Mouse (Mus musculus) left cerebral cortex, adult 9 months (tissue): ENCODE measurements at regions not wholly inside any gene's neighbourhood (a gene's known extent, or its start where the extent isn't known, plus 50 kb on each side); places are given as distances from the start of the nearest gene placed in this dataset.
A peak's percentile ranks its signal among the peaks of the same experiment; 100 is the strongest.

Source experiments
- DNase-seq, 2 experiments: peaks; one replicate each; pipeline ENCODE4 v3.0.0; 2022; ENCODE audit warnings: low spot score in 2 of 2

DNA sequence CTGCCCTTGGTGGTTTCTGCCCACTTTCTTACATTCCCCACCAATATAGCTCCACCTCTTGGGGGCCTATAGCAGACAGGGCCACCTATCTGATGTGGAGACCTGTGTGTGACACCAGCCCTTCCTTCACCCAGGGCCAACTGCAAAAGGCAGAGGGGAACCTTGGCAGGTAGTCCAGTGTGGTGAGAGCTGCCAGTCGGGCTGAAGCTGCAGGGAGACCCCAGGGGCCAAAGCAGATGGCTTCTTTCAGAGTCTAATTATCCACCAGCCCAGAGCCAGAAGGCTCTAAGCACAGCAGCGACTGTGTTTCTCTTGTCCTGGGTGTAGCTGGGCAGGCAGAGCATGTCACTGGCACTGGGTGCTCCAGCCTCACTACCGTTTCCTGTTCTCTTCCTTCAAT is 104.5 kb downstream of the Chst1 start:
- DNase-seq = no peak

DNA sequence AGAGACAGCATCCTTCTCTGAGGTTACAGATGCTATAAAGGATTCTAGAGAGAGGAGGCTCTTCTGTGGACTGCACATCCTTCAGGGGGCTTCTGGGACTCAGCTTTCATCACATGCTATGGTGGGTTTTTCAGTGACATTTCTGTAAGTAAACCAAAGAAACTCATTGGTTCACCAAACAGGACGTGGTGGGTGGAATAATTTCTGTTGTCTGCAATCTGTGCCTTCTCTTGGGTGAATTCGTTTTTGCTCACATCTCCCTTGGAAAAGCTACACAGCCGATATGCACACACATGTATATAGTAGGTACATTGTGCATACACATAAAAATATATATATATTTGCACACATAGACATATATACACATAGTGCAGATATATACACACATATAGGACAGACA is 110.2 kb downstream of the Chst1 start:
- no peak for DNase-seq

DNA sequence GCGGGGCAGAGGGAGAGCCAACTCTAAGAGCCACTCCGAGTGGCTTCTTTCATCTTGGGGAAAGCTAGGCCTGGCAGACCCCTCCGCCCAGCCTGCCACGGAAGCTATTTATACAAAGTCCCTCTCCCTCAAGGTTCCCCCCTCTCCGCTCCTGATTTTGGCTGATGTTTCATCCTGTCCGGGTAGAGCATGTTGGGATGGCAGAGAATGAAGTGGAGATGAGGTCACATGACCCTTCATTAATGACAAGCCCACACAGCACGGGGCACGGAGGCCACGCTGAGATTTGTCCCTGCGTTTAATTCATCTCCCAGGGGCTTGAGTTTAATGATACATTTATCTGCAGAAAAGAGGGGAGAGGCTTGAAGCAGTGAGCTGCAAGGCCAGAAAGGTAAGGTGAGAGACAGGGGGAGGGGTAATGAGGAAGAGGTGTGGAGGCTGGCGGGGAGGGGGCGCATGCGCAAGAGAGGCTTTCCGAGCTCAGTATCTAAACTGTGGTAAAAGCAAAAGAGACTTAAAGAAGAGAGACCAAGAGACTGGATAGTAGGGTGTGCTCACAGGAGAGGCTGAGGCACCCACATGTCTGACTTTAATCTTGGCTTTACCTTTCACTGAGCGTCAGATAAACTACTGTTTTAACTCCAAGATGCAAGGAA is 111.7 kb downstream of the Chst1 start:
- DNase-seq = no peak

DNA sequence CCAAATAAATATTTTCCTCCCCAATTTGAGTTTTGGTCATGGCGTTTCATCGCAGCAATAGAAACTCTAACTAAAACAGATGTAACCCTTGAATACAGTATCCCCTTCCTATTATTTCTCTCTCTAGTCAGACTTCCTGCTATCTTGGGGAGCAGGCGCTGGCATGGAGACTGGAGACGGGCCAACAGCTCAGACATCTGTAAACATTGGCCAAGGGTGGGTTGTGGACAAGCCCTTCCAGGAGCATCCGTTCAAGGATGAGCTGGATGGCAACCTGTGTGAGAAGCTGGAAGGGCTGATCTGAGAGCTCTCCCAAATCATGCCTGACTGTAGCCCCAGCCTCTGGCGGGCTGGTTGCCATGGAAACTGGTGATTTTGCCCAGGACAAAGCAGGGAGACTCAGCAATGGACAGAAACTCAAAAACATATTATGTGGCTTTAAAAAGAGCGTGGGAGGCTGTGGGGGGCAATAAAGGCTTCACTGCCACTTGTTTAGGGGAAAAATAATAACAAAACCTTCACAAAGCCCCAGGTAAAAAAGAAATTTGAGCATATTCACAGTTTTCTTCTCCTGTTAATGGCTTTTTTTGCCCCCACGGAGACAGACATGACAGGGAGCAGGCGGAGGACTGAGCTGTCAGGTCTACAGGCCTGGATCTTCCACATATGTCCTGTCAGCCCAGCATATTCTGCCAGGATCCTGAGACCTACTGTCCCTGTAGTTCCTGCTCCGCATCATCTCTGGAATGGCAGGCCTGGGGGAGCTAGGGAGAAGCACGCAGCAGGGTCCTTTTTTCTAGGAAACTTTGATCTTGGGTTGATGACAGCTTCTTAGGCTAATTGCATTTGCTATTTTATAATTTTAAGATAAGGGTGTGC is 113.0 kb downstream of the Chst1 start:
- DNase-seq = peak in 1 of 2 experiments; percentile 56

DNA sequence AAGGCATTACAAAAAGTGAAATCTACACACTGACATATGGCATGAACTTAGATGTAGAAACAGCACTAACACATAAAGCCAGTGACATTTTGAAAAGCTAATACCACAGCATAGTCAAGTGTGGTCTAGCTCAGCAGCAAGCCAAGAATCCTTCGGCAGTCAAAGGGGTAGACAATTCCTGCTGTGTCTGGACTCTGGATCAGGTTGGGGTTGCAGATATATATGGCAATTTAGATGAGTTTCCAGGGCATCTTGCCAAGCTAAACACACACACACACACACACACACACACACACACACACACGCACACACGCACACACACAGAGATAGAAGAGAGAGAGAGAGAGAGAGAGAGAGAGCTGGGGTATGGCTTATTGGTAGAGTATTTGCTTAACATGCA is 118.2 kb downstream of the Chst1 start:
- no peak for DNase-seq

DNA sequence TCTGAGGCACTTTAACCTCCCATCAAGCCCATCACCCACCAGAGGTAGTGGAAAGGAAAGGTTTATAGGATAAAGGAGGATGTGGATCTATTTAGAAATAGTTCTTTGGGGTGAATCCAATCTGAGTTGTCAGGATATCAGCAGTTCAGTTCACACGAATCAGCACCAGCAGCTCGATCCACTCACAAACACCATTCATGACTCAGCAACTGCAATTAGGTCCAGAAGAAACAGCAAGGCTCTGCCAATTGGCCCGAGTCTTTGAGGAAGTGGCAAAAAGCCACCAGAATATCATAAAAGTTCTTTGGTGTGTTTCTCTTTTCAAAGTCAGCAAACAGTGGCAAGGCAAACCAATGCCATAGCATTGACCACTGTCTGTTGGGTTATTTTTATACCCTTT is 122.4 kb downstream of the Chst1 start:
- DNase-seq = no peak

DNA sequence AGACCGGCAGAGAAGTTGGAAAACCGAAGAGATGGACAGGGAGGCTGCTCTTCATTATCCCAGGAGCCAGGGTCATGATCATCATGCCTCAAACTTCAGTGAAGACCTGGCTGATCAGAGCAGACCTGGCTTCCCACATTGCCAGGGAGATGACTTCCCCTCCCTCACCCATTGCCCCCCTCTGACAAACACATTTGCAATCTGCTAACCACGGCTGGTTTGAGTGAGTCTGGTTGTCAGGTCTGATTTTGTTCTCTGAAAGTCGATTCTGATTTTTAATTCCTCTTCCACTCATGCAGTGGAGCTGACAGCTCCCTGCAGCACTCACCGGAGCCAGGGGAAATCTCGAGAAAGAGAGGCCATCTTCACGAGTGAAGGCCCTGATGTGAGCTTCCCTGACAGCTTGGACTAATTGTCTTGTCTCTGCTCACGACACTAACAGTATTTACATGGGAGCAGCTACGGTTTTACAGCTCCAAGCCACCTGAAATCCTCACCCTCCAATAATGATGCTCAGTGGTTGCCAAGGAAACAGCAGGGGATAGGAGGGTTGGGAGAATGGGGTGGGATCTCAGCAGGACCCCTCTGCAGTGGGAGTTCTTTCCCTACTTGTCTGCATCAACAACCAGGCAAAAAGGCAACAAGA is 124.2 kb downstream of the Chst1 start:
- no peak for DNase-seq

DNA sequence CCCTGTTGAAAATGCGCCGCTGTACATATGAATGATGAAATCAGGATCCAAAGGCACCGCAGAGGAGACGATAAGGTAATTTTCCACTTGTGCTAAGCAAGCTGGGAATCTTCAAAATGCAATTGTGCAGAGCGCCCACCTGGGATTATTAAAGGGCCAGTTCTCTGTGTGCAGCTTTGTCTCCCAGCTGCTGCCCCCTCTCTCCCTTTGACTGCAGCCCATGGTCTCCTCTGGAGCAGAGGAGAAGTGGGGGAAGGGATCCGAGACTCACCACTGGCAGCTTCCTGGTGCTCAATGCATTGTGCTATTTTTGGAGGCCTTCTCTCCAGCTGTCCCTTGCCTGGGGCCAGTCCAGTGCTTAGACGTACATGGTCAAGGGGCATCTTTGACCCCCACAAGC is 127.1 kb downstream of the Chst1 start:
- DNase-seq = no peak

DNA sequence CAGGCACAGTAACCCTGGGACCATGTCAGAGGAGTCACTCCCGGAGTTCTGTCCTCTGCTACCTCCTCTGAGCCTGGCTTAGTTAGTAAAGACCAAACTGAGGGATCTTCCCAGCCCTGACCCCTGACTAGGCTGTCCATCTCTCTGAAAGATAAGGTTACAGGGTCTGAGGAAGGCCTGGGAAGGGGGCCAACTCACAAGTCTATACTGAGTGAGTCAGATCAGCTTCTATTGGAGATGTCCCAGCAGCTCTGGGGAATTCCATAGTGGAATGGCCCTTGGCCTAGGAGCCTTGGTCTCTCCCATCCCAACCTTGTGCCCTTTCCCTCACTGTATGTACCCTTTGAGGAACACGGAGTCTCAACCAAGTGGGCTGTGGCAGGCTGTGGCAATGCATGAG is 127.7 kb downstream of the Chst1 start:
- DNase-seq = no peak

DNA sequence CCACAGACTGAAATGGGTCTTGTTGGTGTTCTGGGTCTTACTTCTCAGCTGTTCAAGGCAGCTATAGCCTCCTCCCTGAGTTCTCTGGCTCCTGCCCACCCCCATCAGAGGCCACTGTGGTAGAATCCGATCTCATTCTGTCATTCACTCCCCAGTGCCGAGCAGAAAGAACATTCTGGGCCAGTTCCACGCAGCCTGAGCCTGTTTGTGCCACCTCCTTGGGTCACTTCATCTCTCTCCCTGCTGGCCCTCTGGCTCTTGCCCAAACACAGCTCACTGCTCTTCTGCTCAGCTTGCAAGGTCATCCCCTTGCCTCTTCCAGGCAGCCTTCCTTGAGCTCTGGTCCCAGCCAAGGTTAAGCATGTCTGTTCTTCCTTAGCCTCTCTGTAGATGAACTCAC is 128.9 kb downstream of the Chst1 start:
- no peak for DNase-seq

DNA sequence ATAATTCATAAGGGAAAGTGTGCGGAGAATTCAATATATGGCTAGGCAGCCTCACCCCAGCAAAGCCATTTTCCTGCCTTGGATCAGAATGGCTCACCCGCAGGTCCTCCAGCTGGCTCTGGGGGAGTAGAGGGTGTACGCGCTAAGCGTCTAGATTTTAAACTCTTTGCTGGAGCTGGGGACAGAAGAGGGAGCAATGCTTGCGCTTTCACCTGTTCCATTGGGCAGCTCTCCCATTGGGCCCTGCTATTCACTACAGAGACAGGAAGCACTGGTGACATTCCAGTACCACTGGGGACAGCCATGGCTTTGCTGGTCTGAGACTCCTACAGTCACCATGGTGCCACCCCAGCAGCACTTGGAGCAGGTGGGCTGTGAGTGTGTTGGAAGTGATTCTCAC is 130.9 kb downstream of the Chst1 start:
- no peak for DNase-seq

DNA sequence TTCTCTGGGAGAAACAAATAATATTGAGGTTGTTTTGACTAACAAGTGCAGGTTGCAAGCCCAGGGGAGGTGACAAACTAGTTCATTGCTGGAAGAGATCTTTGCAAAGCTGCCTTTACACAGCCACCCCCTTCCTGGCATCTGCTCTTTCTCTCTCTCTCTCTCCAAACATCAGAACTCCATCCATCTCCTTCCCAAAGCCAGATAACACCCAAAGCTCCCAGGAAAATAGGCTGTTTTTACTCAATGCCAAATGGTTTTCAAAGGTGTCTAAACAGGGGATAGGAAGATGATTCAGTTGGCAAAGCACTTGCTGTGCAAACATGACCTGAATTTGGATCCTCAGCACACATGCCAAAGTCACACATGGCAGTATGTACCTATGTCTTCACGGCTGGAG is 133.9 kb downstream of the Chst1 start:
- DNase-seq = peak in 1 of 2 experiments; percentile 58

DNA sequence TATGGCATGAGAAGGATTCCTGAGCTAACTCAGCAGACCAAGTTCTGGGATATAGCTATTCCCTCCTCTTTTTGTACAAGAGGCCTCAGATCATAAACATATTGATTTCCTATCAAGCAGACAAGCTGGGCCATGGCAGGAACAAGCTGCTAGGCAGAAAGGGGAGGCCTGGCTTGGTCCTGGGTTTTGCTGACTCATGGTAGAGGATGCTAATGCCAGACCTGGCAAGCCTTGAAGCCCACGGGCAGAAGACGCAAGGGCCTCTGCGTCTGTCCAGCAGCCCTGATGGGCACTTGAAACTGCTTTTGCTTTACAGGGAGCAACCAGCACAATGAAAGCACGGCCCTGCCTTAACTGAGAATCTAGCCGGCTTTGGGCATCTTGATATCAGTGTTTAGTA is 136.3 kb downstream of the Chst1 start:
- no peak for DNase-seq

DNA sequence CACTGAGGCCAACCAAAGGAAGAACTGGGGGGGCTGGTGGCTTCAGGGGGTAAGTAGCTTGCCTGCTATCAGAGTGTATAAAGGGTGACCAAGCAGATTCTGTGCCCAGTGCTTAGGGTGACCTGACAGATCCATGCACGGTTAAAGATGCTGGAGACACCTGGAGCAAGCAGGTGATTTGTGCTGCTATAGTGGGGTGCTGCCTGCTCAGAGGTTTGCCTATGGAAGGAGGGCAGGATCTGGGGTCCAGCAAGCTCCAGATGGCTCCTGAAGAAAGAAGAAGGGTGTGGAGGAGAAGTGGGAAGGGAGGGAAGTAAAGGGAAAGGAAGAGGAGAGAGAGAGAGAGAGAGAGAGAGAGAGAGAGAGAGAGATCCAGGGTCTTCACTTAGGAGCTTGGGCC is 137.8 kb downstream of the Chst1 start:
- DNase-seq = no peak

DNA sequence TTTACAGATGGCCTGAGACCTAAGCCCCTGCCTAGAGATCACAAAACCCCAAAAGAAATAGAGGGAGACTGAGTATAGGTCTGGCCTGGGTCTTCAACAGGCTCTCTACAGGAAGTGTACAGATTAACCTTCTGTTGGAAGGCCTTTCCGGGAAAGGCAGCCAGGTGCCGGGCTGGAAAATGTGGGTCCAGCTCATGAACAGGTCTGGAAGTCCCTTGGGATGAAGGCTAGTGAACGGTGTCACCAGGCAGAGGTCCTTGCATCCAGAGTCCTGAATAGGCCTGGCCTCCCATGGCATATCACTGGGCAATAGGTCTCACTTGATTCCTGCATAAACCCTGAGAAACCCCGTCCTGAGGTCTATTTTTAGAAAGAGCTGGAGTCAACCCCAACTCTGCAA is 140.1 kb downstream of the Chst1 start:
- no peak for DNase-seq

DNA sequence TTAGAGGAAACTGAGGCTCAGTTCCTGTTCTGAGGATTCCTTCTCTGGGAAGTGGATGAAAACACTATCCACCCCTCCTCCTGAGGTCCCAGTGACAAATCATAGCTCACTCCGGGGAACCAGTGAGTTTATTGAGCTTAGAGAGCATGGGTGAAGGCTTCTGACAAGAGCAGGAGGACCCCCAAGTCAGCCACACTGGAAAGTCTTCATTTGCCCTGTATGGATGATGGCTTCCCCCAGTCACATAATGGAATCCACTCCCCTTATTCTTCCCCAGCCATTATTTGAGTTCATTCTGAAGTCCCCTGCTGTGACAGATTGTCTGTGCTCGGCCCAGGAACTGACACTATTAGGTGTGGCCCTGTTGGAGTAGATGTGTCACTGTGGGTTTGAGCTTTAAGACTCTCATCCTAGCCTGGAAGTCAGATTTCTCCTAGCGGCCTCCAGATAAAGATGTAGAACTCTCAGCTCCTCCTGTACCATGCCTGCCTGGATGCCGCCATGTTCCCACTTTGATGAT is 141.3 kb downstream of the Chst1 start:
- no peak for DNase-seq

DNA sequence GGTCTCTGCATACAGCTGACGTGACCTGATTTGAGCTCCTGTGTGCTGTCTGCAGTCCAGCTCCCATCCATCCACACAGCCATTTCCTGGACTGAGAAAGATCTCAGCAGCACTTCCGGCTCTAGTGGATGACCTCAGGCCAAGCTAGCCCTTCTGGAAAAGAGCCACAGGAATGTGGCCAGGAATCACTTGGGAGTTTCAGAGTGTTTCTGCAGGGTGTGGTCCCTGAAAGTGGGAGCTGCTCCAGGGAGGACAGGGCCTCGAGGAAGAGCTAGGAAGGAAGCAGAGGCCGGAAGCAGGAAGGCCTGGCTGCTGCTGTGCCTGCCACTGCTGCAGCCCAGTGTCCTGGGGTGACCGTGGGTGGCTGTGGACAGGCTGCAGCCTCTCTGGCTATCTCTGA is 142.5 kb downstream of the Chst1 start:
- no peak for DNase-seq

DNA sequence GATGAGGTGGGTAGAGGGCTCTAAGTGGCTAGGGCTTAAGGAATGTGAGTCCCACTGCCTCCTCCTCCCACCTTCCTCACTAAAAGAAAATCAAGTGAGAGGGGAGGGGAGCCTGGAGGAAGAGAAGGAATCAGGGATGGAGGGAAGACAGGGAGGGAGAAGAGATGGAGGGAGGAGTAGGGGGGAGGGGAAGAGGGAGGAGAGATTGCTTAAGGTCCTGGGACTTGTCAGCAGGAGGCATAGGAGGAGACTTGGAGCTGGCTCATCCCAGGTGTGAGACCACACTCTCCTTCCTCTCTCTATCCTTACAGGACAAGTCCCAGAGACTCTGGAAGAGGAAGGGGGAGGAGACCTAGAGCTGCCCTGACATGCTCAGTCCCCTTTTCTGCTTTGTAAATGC is 143.2 kb downstream of the Chst1 start:
- DNase-seq = no peak

DNA sequence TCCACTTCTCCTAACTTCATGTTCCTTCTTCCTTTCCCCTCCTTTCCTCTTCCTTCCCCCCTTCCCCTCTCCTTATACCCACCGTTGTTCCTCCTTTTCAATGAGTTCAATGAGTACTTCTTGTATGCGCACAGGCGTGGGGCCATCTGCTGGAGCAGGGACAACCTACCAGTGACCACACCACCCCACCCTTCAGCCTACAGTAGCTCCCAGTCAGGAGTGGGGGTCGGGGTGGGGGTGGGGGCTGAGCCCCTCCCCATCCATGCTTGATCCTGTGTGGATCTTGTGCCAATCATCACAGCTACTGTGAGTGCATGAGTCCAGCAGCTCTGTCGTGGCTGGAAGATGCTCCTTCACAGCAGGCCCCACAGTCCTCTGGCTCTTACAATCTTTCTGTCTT is 143.6 kb downstream of the Chst1 start:
- DNase-seq = no peak

DNA sequence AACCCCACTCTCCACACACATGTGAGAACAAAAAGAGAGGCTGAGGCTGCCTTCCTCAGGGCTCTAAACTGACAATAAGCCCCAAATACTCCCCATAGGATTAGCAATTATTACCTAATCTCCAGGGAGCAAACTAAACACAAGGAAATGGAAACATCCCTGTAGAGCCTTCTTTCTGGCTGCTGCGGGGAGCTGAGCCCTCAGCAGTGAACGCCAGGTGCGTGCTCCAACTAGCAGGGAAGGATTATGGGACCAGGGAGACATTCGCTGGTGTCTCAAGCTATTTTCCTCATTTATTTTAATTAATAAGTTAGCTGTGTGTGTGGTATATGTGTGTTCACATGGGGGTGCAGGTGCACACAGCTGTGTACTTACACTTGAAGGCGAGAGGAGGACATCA is 144.4 kb downstream of the Chst1 start:
- no peak for DNase-seq

DNA sequence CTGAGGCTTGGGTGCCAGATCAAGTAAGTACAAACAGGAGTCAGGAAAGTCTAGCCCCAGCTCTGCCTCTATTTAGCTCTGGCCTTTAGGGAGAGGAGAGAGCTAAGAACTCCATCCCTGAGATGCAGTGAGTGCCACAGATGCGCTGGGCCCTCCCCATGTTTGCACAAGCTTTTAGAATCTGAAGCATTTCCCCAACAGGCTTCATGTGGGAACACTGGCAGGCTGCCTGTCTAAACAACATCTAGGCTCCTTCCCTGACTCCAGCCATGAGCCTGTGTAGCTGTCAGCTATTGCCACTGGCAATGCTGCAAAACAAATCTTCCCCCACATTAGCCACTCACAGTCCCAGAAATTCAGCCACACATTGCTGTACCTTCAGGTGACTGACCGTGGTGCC is 147.9 kb downstream of the Chst1 start:
- no peak for DNase-seq

DNA sequence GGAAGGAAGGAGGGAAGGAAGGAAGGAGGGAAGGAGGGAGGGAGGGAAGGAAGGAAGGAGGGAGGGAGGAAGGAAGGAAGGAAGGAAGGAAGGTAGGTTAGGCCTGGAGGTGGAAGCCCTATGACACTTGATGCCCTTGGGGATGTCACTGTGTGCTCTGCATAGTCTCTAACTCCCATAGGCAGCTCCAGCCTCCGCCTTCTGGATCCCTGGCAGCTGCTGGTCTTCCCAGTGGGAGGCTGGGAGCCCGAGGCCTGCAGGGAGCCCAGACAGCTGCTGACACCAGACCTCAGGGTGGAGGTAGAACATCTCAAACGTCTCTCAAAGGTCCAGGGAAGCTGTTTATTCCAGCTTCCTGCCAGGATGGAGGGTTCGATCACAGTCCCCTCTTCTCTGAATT is 150.6 kb downstream of the Chst1 start:
- DNase-seq = no peak

DNA sequence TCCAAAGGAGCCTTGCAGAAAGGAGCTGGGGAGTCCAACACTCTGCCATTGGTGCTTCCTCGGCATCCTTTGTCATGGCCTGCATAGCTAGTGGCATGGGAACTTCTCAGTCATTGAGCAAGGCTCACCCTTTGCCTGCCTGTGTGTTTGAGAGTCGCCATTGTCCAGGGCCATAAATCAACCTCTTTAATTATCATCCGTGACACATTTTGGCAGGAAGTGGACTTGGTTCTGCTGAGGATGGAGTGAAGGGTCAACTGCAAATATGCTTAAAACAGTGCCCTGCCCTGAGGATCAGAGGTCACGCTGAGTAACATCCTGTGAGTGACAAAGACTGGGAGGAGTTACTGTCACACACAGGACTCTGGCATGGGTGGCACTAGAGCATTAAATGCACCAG is 151.2 kb downstream of the Chst1 start:
- DNase-seq = no peak
